Mouse (Mus musculus) left cerebral cortex, postnatal 36 days (tissue): ENCODE results near the gene Pear1. TPM values are rescaled to one million over a fixed set of nuclear protein-coding genes. Genes with fewer than 3 reads are reported as not detected.

Experiments
- DNase-seq, 2 experiments: peaks; one replicate each; pipeline ENCODE4 v3.0.0; 2021 to 2022; ENCODE audit warnings: low spot score in 2 of 2, mixed read lengths in 1 of 2
- intact Hi-C: fragments of 180-260 bp; cut with DNase I; formaldehyde crosslinking; loops from one replicate; pipeline ENCODE4 v1.15.1; 2025
- total RNA-seq, 2 experiments: library from RNA; stranded (reverse); gene quantifications; 2 replicates each; pipeline ENCODE4 v1.2.3; 2021

The Pear1 gene
- total RNA-seq, 2 experiments from 2014 or later: 6.8 to 9.2 TPM

DNA sequence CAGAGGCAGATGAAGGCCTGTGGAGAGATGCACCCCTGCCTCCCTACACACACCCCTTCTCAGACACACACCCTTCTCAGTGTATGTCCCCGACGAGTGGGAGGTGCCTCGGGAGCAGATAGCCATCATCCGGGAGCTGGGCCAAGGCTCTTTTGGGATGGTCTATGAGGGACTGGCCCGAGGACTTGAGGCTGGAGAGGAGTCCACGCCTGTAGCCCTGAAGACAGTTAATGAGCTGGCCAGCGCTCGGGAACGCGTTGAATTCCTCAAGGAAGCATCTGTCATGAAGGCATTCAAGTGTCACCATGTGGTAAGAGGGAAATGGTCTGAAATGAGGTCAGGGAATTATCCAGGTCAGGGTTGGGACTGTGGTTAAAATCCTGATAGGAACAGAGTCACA, 11.2 kb downstream of the Pear1 start:
- intact Hi-C loops: no loop called here
- DNase-seq: no peak

DNA sequence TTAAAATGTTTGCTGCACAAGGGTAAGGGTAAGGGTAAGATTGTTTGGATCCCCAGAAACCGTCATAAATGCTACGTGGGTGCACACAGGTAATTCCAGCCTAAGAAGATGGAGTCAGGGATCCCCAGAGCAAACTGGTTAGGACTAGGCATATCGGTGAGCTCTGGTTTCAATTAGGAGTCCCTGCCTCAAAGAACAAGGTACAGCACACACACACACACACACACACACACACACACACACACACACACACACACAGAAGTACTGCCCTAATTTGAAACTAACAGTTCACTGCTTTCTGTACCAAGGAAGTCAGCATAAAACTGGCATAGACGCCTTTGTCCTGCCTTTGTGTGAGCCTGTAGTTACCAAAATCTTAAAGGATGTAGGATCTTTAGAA, 11.7 kb downstream of the Pear1 start:
- intact Hi-C loops: no loop called here

DNA sequence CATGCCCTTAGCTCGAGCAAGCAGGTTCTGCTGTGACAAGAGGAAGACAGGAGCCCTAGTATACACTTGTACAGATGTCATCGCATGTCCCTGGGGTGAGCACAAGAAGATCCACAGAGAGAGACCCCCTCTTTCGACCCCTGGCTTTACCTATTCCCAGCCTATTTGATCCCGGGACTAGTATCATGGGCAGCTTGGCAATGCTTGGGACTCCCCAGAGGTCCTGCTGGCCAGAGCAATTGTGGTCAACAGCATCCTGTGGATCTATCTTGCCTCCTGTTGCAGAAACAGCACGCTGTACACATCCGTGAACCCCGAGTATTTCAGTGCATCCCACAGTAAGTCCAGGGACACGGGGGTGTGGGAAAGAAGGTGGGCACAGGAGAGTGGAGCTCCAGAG, 12.8 kb downstream of the Pear1 start:
- intact Hi-C loops: no loop called here
- no peak for DNase-seq

More for the DNA sequence above, 11.7 kb downstream of the Pear1 start:
- no peak for DNase-seq

DNA sequence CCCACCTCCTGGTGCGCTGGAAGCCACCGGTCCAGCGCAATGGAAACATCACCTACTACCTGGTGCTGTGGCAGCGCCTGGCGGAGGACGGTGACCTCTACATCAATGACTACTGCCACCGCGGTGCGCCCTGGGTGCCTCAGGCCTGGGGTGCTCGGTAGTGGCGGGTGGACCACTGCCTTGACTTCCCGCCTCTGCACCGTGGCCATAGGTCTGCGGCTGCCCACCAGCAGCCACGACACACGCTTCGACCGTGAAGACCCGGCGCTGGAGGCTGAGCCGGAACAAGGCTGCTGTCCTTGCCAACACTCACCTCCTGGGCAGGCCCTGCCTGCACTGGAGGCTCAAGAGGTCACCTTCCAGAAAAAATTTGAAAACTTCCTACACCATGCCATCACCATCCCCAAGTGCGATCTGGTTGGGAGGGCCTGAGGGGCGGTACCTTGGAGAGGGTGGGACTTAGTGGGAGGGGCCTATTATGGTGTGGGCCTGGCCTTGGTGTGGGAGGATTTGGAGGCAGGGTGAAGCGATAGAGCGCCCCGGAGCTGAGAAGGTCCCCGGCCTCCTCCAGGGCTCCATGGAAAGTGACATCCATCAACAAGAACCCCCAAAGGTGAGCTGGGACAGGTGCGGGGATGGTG, 14.7 kb downstream of the Pear1 start:
- DNase-seq: no peak
- intact Hi-C loops: no loop called here

DNA sequence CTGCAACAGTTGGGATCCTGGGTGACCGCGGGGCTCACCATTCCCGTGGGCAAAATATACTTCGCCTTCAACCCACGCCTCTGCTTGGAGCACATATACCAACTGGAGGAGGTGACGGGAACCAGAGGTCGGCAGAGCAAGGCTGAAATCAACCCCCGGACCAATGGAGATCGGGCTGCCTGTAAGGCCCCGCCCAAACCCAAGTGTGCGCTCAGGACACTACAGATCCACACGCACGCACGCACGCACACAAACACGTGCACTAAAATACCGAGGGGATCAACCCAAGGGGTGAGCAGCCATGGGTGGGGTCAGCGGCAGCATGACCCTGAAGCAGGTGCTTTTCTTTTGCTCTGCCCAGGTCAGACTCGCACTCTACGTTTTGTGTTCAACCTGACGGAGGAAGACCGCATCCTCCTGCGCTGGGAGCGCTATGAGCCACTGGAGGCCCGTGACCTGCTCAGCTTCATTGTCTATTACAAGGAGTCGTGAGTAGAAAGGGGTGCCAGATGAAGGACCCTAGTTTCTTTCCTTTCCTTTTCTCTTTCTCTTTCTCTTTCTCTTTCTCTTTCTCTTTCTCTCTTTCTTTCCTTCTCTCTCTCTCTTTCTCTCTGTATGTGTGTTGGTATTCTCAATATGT, 19.9 kb downstream of the Pear1 start:
- intact Hi-C loops: no loop called here
- no peak for DNase-seq

DNA sequence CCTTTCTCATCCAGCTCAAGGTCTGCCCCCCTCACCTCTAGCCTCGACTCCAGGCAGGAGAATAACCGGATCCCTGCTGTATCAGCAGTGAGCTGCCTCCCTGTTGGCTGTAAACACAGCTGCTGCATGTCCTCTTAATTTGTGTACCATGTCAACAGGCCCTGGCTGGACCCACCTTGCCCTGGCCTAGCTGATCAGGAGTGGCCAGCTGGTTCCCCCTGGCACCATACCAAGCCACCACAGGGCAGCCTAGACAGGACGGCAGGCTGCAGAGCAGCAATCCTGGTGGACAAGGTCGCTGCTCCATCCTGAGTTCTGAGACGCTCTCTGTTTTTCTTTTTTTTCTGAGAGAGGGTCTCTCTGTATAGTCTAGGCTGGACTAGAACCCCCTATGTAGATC, 22.4 kb downstream of the Pear1 start:
- no peak for DNase-seq
- intact Hi-C loops: no loop called here

DNA sequence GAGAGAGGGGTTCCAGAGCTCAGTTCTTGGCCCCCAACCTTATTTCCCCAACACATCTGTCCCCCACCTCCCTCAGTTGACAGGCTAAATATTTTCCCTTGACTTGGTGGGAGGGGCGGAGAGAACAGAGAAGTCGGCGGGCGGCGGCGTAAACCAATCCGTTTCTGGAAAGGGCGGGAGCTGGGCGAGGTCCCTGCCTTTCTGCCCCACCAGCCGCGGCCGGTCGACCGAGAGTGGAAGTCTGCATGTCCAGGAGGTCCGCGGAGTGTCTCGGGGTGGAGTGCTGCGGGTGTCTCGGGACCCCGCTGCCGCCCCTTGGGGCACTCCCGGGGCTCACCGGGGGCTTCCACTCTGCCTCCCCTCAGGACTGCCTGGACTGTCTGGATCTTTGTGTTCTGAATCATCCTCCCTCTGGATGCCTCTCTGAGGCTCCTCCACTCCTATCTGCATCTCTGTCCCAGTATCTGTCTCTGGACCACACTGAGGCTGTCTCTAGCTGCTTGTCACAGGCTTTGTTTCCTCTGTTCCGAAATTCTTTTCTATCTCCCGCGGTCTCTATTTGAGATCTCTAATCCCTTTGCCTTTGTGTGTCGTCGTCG, 27.3 kb downstream of the Pear1 start, which contains the start of gene Insrr:
Gene Insrr, plus strand, starts transcription at position 216 of the 599 bp plus-strand sequence.
- intact Hi-C loops: no loop called here
- no peak for DNase-seq

DNA sequence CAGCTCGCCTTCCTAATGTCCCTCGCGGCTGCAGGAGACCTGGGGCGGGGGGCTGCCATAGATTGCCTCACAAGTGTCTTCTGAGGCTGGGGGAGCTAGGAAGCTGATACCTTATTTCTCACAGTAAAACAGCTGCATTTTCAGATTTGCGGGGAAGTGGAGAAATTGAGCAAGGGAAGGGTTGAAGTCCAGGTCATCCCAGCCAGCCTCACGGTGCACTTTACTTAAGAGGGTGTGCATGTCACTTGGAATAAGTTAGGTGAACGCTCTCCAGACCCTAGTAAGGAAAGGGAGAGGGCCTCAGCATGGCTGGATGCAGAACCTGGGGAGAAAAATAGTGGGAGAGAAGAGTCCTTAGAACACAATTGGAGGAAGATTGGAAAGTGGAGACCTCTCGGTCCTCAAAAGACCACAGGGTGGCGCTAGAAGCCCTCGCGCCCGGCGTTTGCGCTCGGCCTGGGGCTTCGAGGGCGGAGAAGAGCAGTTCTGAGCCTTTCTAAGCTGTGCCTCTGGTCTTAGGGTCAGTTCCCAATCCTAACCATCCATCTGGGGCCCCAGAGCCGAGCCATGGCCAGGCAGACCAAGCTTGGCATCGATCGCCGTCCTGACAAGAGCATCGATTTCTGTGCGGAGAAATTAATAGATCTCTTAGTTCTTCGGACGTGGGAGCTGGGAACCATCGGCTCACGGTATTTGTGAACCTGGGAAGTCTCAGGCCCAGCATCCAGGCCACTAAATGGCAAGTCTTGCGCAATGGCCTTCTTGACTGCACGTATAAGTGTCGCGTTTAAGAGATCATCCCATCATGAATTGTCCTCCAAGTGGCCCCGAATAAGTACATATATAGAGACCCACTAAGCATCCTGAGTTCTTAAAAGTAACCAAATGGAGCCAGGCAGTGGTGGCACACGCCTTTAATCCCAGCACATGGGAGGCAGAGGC, 28.5 kb downstream of the Pear1 start:
- peak; percentile 14 to 29 for DNase-seq
- intact Hi-C loops: no loop called here

DNA sequence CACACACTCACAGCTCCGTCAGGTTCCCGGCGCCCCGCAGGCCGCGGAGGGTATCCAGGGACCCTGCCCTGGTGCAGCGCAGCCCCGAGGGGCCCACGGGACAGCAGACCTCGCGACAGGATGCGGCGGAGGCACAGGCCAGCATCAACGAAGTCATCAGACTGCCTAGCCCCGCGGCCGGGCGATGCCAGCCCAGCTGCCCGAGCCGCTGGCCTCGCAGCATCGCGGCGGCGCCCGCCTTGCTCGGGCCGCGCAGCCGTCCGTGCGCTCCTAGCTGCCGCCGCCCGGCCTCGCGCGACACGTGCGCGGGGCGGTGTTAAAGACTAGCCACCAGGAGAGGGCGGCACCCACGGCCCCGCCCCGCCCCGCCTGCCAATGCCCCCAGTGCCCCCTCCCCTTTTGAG, 29.2 kb downstream of the Pear1 start, which contains the start of gene Ntrk1:
Gene Ntrk1, minus strand, starts transcription at position 241 of the 404 bp plus-strand sequence.
- intact Hi-C loops: no loop called here
- DNase-seq: no peak

DNA sequence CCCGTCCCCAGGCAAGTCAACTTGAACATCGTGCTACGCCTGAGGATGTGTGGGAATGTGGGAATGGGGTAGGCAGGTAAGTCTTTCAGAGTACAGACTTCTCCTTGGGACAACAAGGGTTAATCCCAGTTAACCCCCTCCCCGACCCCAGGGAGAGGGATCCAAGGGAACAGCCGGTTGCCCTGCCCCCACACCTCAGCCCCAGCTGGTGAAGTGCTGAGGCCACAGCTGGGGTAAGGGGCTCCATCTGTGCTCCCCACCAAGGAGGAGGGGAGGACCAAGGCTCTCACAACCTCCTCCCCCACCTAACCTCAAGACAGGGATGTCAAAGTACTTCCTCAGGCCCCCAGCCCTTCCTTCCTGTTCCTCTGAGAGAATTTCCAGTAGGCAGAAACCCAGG, 34.3 kb downstream of the Pear1 start:
- DNase-seq: no peak
- intact Hi-C loops: no loop called here

DNA sequence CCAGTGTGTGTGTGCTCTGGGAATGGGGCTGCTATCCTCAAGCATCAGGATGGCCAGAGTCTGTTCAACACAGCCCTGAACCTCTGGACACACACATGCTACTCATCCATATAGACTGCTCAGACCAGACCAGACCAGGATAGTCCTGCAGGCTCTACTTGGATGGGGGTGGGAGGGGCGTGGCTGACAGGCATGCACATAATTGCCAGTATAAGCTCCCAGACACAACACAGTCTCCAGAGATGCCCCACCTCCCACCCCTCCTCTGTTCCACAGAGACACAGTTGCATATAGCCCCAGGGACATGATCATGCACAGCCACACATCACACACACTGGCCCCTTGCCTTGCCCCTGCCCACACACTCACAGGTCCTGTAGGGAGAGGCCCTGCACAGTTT, 34.9 kb downstream of the Pear1 start:
- intact Hi-C loops: no loop called here
- DNase-seq: no peak

DNA sequence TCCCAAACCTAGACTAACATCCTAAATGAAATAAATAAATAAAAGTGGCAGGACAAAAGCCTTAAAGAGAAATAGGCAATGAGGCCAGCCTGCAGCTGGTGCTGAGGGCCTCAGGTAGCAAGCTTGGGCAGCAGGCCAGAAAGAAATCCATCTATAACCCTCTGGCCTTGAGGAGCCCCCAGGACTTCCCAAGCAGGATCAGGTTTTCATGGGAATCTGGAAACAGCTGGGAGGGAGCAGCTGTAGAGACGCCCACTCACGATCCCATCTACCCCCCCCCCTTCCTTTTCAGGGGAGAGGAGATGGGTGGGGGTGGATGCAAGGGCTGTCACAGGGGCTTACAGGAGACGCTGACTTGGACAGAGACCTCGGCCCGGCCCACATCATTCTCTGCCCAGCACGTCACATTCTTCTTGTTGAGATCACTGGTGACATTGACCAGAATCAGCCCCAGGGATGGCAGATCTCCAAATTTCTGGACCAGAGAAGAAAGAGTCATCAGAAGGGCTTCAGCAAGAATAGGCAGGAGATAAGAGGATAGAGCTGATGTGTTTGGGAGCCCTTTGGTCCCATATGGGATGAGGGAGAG, 38.4 kb downstream of the Pear1 start:
- intact Hi-C loops: no loop called here

DNA sequence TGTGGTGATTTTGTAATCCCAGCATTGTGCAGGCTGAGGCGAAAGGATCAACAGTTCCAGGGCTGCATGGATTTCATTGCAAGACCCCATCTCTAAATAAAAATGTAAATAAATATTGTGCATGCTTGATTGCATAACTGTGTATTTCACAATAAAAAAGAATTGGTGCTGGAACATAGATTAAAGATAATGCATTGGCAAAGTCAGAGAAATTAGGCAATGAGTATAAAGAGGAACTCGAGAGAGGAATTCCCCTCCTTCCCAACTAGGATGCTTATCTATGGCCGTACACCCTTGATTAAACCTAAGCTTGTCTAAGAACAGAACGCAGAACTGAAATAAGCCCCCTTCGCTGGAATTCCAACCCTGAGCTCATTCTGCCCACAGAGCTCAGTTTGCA, 39.0 kb downstream of the Pear1 start:
- no peak for DNase-seq
- intact Hi-C loops: no loop called here

More for the DNA sequence above, 38.4 kb downstream of the Pear1 start:
- DNase-seq: no peak

DNA sequence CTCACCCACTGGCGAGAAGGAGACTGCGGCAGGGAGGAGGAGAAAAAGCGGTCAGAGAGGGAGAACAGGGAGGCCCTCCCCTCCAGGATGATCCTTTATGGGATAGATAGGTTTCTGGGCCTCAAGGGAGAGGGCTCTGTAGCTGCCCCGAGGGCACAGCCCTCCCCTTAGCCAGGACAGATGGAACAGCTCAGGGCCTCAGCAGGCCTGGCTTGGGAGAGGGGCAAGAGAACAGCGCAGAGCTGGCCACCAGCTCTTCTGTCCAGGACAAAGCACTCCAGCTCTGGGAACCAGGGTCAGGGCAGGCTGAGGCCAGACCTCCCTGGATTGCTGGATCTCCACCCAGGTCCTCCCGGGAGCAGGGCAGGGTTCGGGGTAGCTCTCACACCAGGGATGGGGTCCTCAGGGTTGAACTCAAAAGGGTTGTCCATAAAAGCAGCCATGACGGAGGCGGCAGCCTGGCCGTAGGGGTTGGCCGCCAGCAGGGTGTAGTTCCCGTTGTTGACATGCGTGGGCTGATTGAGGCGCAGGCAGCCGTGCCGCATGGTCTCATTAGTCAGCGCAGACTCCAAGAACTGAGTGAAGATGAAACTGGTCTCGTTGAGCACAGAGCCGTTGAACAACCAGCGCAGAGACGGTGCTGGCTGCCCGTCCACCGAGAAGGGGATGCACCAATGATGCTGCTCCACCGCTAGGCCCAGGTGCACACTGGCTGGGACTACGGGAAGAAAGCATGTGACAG, 40.7 kb downstream of the Pear1 start:
- no peak for DNase-seq
- intact Hi-C loops: no loop called here

DNA sequence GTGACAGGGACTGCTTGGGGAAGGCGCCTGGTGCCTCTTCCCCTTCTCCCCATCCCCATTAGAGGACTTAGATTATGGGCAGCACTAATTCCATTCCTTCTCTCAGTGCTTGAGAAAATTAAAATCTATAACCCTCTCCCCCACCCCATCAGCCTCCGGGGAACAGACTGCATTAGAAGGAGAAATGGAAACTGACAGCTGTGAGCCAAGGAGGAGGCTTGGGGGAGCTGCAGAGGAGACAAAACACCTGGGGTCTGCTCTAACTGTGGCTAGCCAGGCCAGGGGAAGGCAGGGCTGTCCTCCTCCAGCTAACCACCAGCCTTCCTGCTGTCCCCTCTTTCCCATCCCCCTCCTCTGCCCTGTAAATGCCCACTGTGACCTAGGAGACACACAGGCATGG, 45.0 kb downstream of the Pear1 start:
- intact Hi-C loops: no loop called here
- DNase-seq: no peak

DNA sequence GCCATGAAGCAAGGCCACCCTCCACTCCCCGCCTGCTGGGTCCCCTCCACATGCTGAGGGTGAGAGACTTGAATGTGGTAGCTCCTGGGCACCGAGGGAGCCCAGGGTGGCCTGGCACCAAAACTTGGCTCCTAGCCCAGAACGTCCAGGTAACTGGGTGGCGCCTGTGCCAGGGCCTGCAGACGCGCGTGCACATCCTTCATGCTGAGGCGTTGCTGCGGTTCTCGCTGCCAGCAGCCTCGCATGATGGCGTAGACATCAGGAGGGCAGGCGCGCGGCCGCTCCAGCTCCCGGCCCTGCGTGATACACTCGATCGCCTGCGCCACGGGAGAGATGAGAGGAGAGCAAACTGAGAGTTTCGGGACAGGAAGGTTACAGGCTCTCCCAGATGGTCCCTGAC, 45.8 kb downstream of the Pear1 start:
- intact Hi-C loops: no loop called here
- no peak for DNase-seq

DNA sequence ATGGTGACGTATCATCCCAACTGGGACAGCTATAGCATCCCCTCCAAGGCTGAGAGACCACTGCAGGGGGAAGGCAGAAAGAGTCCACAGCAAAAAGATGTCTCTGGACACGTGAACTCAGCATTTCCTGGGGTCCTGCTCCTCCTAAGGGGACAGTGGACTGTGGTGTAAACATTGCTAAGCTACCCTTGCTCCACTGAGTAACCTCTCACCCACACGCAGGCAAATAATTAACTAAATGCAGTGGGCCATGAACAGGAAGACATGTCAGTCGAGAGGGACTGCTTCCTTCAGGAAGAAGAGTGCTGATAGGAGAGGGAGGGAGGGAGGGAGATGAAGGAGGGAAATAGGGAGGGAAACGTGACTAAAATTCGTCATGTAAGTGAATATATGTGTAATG, 53.0 kb downstream of the Pear1 start:
- DNase-seq: no peak
- intact Hi-C loops: loop anchor here (2.0 to 5.0 kb wide), 2 partner anchors 46 to 66 kb away; no protein-coding TSS in a partner anchor

DNA sequence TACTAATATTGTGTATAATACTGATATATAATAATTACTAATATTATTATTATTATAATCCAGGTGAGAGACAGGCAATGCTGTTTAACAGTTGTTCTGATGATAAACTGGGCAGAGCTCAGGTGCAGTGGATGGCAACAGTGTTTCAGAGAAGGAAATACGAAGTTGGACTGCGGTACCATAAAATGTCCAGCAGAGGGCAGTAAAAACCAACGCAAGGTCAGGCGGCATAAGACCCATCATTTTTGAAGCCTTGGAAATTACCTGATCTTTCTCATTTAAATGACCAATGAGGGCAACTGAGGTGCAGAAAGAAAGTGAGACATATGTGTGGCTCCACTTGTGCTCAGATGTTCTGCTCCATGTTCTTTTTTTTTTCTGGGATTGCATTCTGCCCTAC, 53.8 kb downstream of the Pear1 start:
- intact Hi-C loops: loop anchor here (2.0 to 5.0 kb wide), 2 partner anchors 47 to 67 kb away; no protein-coding TSS in a partner anchor
- DNase-seq: peak in 1 of 2 experiments; percentile 30

DNA sequence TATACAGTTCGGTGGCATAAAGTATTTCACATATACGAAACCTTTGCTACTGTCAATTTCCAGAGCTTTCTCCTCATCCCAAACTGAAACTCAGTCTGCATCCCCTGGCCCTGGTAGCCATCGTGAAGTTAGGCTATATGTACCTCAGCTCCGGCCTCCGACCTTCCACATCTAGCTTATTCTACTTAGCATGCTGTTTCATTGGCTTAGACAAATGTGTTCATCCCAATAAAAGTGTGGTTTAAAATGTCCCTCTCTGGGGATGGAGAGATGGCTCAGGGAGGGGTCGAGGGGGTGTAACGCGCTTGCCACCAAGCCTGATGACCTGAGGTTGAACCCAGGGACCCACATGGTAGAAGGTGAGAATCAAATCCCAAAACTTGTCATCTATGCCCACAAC, 54.6 kb downstream of the Pear1 start:
- intact Hi-C loops: no loop called here
- DNase-seq: no peak
